Mouse (Mus musculus) cerebellum, adult 8-10 months (tissue): Measurements from ENCODE around the gene Bnipl.

Experiments
- DNase-seq: peaks from one replicate; pipeline ENCODE4 v3.0.0; 2022

The Bnipl gene

DNA sequence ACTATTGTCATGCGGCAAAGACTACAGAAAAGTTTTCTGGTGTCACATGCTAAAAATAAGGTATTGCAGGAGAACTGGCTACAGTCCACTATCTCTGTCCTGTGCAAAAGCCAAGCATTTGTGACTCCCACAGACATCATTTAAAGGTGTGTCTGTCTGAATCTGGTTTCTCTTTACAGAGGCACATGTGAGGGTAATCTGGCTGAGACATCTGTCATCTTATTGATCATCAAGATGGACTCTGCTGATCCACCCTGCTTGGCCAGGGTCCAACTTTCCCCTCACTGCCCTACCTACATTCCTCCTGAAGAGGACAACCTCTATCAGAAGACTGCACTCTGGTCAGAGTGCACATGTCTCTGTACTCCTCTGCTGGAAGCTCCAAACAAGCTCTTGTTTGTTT, 26.2 kb upstream of the Bnipl start:
- no peak for DNase-seq

DNA sequence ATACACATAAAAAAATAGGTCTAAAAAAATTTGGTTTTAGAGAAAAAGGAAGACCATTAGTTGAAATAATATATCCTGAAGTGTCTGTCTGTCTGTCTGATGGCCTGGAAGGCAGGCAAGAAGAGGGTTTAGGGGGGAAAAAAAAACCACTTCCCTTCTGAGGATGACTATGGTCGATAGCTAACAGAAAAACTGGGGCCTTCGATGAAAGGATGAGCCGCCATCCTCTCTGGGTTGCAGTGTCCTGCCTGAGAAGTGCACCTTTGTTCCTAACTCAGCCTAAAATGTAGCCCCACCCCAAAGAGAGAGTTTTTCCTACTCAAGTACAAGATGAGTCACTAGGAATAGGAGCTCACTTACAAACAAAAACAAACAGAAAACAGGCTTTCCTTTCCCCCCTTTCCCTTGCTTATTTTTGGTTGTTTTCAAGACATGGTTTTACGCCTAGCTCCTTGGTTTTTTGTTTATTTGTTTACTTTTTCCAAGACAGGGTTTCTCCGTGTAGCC, 25.5 kb upstream of the Bnipl start:
- no peak for DNase-seq

DNA sequence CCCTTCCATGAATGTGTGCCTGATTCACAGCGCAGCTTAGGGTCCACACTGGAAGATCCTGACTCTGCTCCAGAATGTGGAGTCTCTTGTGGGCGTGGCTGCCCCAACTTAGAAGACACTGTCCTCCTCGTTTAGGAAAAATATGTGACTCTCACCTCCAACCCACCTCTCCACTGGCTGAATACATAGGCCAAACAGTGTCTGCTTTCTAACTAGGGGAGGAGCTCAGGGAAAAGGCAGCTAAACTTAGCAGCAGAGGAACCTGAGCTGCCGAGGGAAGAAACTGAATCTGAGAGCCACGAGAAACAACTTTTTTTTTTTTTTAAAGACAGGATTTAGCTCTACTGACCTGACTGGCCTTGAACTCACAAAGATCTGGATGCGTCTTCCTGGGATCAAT, 24.2 kb upstream of the Bnipl start:
- no peak for DNase-seq

DNA sequence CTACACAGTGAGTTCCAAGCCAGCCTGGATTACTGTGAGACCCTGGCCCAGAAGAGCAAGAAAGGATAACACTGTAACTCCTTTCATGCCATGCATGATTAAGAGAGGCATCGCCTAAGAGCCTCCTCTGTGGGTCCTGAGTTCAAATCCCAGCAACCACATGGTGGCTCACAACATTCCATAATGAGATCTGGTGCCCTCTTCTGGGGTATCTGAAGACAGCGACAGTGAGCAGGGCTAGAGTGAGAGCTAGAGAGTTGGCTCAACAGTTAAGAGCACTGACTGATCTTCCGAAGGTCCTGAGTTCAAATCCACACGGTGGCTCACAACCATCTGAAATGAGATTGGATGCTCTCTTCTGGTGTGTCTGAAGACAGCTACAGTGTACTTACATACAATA, 23.5 kb upstream of the Bnipl start:
- DNase-seq = no peak

DNA sequence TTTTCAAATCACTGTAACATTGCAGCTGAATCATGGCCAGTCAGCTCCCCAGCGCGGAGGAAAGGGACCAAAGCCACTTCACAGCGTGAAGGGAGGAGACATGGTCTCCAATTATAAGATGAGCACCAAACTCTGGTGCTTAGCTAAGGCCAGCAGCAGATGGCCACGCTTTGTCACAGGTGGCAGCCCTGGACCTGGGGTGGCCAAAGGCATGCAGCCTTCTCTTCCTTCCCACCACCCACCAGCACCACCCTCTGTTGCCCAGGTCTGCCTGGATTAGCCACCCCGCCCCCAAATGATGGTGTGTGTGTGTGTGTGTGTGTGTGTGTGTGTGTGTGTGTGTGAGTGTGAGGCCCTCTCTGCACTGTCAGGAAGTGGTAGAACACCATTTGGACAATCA, 22.5 kb upstream of the Bnipl start:
- peak; percentile 89 for DNase-seq

DNA sequence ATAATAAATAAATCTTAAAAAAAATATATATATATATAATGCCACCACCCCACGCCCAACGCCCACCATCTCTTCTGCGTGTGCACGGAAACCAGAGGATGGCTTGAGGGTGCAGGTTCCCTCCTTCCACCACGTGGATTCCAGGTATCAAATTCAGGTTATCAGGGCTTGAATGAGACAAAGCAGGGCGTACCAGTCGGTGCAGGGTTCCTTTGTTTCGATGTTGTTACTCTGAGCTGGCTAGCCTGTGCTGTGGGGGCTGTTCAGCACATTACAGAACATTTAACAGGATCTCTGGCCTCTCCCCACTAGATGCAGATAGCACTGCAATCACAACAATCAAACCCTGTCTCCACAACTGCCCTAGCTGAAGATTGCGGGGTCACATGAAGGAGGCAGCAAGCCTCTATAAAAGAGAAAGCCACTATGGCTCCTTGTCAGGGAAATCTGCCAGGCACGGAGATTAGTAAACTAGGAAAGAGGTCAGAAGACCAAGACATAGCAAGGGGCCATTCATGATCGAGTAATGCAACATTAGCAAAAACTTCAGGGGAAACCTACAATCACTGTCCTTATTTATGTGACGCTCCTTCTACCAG, 19.9 kb upstream of the Bnipl start:
- DNase-seq = no peak

DNA sequence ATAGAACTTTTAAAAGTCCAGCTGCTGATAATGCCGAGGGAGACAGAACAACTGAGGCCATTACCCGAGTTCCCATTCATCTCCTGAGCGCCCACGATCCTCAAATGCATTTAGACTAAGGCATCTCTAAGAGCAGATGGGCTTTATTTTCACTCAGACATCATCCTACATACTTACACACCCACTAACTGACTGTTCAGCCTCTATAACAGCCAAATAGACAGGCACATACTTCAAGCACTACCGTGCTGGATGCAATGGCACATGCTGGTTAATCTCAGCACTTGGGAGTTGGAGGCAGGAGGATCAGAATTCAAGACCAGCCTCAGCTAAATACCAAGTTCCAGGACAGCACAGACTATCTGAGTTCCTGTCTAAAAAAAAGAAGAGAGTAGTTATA, 18.8 kb upstream of the Bnipl start:
- DNase-seq = no peak

DNA sequence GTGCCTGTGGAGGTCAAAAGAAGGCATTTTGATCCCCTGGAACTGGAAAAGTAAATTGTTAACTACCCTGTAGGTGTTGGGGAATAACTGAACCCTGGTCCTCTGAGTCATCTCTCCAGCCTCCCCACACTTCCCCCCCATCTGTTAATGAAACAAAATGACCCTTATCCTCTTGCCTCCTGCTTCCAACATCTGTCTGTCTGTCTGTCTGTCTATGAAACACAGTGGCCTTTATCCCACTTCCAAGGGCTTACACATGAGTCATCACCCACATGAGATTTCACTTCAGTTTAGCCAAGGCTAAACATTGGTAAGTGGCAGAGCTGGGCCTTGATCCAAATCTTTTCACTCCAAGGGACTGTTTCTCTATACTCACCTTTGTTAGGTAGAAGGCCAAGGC, 16.9 kb upstream of the Bnipl start:
- DNase-seq = no peak

DNA sequence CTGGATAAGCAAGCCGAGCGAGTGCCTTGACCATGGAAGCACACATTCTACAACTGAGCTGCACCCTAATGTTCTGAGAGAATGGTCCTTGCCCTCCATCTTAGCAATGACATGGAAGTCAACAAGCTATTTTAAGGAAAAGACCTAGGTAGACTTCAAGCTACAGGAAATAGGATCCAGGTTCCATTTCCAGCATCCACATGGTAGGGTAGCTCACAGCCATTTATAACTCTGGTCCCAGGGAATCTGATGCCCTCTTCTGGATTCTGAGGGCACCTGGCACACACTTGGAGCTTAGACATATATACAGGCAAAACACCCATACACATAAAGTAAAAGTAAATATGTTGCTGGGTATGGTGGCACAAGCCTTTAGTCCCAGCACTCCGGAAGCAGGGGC, 15.1 kb upstream of the Bnipl start:
- DNase-seq = no peak

DNA sequence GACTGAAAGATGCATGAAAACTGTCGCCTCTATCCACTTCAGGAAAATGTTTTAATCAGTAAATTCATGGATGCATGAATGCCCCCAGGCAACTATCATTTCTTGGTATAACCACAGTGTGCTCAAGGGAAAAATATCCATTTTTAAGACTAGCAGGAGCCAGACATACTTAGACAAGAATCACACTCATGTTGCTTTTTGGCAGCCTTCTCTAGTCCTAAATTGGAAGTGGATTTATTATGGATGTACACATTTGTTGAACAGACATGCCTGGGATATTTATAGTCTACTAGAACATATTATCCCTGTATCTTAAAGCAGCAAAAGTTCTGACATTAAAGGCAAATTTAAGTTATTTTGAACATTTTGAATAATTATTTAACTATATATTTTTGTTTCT, 13.7 kb upstream of the Bnipl start:
- DNase-seq = no peak

DNA sequence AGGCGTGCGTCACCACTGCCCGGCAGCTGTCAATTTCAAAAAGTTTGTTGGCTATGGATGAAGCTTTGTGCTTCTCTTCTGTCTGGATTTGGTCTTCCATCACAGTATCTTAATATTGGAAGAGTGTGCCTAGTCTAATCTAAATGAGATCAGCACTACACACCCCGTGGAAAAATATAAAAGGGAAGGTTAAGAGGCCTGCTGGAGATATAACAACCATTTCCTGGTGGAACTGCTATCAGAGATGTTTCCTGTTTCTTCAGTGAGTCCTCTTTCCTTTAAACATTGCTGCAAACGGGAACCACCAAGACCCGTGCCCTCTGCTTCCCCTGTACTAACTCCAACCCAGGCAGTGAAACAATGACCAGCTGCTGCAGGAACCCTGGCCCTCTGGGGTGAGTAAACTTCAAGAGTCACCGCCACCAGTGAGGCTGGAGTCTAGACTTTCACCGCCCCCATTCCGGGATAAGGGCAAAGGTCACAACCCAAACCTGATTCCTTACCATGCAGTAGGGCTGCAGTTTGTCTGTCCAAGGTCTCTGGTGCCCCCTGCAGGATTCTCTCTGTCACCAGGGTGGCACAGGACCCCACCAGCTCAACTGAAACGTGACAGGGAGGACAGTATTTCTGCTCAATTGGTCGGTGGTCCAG, 12.2 kb upstream of the Bnipl start:
- no peak for DNase-seq

DNA sequence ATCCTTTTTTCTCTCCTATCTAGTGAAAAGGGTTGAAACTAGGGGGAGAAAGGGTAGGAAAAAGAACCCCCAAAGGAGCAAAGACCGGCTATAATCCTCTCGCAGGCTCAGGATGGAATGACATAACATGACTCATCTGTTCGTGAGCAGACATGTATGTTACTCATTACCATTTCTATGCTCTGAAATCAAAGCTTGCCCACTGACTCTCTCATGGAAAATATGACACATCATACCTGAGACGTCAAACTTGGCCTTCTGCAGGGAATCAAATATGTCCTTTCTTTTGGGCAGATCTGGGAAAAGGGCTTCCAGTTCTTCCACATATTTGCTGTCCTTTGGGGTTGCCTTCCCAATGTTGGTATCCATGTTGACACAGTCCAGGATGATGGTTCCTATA, 11.0 kb upstream of the Bnipl start:
- DNase-seq = no peak

DNA sequence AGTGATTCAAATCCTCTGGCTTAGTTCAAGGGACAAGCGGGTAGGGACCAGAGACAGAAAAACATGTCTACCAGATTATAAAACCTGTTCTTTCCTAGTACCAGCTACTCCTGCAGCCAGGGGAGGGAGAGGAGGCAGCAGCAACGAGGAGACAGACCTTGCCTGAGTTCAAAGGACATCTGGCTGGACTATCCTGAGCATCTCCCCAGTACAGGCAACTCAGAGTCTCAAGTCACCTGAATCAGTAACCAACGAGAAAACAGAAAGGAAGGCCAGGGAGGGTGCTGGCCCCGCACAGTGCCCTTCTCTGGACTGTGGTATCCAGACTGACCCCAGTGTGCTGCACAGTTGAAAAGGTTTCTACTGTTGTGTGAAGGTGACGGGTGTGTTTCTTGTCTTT, 5.9 kb upstream of the Bnipl start:
- no peak for DNase-seq

DNA sequence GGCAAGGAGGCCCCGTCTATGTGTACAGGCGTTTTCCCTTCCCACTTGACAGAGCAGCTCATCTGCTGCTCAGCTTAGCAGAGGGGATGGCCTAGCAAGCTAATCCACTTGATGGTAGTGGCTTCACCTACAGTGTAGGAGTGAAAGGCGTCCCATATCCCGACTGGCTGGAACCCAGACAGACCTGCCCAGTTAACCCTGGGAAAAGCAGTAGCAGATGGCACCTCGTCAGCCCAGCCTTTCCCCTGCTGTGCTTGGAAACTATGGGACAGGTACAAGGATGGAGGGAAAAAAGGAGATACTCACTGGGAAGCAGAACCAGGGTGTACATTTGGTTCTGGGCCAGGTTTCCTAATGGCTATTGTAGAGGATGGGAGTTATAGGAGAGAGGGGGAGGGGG, 632 bp downstream of the Bnipl start:
- peak; percentile 83 for DNase-seq

DNA sequence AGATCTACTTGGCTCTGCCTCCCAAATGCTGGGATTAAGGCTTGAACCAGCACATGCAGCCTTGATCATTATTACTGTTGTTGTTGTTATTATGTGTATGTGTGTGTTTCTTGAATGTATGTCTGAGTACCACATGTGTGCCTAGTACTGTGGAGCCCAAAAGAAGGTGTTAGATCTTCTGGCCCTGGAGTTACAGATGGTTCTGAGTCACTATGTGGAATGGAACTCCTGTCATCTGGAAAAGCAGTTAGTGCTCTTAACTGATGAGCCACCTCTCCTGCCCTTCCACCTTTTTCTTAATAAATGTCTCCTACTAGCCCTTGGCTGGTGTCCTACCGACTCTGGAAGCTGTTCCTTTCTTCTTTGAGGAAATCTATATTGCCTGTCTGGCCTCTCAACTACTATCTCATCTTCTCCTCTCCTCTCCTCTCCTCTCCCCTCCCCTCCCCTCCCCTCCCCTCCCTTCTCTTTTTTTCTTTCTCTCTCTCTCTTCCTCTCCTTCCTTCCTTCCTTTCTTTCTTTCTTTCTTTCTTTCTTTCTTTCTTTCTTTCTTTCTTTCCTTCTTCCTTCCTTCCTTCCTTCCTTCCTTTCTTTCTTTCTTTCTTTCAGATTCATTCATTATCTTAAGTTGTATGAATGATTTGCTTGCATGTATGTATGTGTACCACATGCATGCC, 3.2 kb downstream of the Bnipl start:
- DNase-seq = no peak

DNA sequence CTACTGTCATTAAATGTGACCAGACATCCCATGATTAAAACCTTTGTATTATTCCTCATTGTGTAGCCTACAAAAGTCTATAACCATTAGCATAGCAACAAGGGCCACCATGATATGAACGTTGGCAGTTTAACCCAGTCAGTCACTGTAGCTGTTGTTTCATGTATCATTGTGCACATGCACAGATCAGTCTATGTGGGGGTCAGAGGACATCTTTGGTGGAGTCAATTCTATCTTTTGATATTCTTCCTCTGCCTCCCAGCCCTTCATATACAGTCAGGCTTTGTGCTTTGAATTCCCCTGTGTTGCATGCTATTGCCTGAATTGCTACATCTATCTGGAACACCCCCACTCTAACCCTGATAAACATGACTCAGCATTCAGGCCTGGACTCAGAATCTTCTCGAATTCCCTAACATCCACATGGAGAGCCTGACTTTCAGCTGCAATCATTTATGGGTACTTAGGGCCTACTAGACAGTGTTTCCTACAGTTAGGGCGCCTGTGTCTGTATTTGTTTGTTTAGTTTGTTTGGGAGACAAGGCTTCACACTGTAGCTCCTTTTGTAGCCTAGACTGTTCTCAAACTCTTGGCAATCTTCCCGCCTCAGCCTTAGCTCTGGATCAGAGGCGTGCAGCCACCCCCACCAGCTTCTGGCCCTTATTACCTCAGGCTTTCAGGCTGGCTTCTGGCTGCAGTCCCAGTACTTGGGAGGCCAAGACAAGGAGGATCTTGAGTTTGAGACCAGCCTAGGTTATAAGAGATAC, 4.3 kb downstream of the Bnipl start:
- DNase-seq = peak; percentile 47

DNA sequence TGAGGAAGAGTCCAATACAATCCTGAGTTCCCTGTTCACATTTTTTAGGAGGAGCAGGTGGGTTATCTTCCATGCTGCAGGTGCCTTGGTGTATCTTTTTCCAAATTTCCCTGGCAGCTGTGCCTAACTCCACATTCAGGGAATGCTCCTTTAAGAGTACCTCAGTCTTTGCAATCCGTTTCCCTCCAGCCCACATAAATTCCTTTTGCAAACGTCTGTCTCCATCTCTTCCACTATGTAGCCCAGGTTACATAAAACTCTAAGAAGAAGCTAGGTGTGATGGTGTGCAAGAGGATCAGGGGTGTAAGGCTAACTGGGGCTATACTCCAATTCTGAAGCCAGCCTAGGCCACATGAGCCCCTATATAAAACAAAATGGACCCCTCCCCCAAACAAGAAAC, 7.9 kb downstream of the Bnipl start:
- DNase-seq = no peak

DNA sequence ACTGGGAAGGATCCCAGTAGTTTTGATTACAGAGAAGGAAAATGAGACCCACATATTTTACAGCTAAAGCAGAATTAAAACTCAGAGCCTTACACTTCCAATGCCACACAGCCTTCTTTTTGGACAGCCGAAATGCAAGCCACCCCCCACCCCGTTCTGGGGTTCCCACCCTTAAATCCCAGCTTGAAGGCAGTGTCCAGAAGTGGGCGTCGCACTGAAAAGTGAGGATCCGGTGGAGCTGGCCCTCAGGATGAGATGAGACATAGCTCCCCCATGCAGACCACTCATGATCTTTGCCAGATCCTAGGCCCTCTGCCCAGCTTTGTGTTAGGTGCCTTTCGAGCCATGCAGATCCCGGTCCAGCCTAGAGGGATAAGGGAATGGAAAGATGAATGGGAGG, 9.5 kb downstream of the Bnipl start, which contains the start of gene Gm128:
Gm128 (minus strand) TSS at position 101 of the 400 bp plus-strand sequence.
- no peak for DNase-seq

DNA sequence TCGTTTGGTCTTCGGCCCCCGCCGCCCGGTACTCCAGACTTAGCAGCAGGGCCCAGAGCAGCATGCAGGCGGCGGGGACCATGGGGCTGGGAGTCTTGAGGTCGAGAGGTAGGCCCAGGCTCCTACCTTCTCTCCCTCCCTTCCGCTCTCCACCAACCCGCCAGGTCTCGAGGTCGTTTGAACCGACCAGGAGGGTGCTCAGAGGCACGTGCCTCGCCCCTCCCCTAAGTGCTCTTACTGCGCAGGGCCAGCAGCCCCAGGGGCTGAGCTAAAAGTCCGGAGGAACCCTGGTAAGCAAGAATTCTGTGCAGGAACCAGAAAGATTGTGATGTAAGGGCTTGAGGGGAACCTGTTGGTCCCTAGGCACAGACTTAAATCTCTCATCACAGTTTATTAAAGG, 10.1 kb downstream of the Bnipl start:
- no peak for DNase-seq

DNA sequence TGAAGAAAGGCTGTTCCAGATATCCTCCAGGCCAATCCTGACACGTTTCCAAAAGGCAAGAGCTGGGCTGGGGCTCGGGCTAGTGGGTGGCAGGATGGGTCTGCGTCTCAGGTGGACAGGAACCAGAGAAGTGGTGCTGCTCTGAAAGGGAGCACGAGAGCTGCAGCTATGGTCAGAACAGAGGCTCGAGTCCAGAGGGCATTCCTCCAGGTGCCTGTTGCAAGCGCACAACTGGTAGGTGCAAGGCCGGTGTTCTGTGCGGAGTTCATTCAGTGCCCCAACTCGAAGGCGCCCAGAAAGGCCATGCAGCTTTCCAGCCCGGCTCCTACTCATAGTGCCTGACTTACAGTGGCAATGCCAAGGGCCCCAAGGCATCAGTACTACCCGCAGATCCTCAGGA, 11.0 kb downstream of the Bnipl start:
- DNase-seq = no peak

DNA sequence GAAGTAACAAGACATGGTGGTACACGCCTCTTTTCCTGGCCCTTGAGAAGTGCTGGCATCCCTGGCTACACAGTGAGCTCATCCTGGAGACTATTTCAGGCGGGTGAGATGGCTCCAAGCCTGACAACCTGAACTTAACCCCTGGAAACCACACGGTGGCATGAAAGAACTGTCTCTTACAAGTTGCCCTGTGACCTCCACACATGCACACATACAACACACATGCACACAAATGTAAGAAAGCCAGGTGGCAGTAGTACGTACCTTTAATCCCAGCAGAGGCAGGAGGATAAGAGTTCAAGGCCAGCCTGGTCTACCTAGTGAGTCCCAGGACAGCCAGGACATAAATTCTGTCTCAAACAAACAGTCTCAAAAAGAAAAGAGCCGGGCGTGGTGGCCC, 12.0 kb downstream of the Bnipl start:
- no peak for DNase-seq

DNA sequence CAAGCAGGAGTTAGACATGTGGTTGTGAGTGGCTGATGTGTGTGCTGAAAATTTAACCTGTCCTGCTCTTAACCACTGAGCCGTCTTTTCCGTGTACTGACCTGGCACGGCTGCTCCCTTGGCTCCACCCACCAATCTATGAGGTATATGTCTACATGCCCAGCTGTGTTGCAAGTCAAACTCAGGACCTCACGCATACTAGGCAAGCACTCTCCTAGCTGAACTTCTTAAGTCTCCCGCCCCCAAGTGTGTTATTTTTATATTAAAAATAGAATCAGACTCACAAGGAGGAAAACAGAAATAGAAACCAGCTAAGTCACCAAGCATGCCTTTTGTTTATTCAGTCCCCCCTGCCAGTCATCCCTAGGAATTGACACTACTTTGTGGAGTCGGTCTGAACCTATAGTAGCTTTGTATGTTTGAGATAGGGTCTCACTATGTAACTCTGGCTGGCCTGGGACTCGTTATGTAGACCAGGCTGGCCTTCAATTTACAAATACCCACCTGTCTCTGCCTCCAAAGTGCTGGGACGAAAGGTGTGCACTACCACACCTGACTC, 13.4 kb downstream of the Bnipl start:
- no peak for DNase-seq
